Mouse (Mus musculus) adrenal gland, postnatal 36 days (tissue): ENCODE data around the gene Nsmf. TPM values are rescaled to one million over a fixed set of nuclear protein-coding genes. Genes with fewer than 3 reads are reported as not detected.

ENCODE experiments used
- DNase-seq, 2 experiments: peaks; one replicate each; pipeline ENCODE4 v3.0.0; 2021; ENCODE audit warnings: mixed read lengths in 1 of 2
- long read RNA-seq, 2 experiments: library from polyadenylated mRNA; stranded (forward); transcript quantifications; one replicate each; pipeline ENCODE4 v2.0.0; 2021; ENCODE audit warnings: borderline sequencing depth in 2 of 2
- total RNA-seq, 2 experiments: library from RNA; stranded (reverse); gene quantifications; 2 replicates each; pipeline ENCODE4 v1.2.3; 2021

Gene Nsmf
- total RNA-seq: 10 to 100 TPM; 32.8 to 56.4 TPM
- long read RNA-seq, experiment 1, transcript Nsmf-201 (15 exons, 2,922 nt): major isoform, 10 of 27 reads
- long read RNA-seq, experiment 1, partial matches to known transcripts: 7 of 27 reads
- long read RNA-seq, experiment 1, other reads (novel, unspliced or antisense): 8 of 27 reads
- long read RNA-seq, experiment 2, transcript Nsmf-201 (15 exons, 2,922 nt): major isoform, 6 of 16 reads
- long read RNA-seq, experiment 2, partial matches to known transcripts: 2 of 16 reads
- long read RNA-seq, experiment 2, other reads (novel, unspliced or antisense): 7 of 16 reads

DNA sequence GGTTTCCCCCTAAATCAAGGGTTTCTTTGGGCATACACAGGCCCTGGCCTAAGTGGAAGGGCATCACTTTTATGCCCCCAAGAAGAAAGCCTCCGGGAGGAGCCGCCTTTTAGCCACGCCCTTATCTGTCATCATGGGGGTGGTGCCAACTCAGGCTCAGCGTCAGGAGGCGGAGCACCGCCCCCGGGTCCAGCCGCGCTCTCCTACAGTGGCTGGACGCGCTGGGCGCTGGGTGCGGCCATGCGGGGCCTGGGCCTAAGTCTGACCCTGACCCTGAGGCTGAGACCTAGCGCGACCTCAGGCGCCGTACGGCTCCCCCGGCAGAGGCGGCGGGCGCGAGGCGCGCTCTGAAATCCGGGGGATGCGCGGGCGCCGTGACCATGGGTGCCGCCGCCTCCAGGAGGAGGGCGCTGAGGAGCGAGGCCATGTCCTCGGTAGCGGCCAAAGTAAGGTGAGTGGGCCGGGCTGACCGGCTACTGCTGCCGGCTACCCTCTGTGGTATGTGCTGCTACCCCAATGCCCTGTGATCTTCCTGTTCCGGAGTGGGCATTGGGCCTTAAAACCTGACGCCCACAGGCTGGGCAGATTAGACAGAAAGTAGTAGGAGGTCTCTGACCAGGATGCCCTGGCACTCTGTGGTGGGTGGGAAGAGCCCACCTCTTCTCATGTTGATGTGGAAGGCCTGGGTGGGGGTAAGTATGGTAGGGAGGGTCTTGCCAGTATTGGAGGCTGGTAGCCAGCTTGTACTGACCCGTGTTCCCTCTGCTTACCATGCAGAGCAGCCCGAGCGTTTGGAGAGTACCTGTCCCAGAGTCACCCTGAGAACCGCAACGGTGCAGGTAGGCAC is at the start of gene Nsmf:
TSS of gene Nsmf (plus strand) at position 135 of the 847 bp plus-strand sequence.
- DNase-seq: peak; percentile 91 to 94

DNA sequence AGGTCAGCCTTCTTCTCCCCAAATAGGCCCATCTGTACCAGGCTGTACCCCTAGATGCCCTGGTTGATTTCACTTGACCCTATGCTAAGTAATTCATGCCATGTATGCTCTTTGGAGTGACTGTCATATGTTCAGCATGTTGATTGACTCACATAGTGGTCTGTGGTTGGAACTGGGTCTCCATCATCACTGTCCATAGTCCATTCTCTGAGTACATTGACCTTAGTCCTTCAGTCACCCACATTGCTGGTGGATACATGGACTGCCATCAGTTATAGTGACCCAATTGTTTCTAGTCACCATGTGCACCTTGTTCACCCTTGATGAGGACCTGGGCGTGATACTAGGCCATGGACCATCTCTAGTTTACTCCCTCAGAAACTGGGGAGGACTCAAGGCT is 47.4 kb upstream of the Nsmf start:
- no peak for DNase-seq

DNA sequence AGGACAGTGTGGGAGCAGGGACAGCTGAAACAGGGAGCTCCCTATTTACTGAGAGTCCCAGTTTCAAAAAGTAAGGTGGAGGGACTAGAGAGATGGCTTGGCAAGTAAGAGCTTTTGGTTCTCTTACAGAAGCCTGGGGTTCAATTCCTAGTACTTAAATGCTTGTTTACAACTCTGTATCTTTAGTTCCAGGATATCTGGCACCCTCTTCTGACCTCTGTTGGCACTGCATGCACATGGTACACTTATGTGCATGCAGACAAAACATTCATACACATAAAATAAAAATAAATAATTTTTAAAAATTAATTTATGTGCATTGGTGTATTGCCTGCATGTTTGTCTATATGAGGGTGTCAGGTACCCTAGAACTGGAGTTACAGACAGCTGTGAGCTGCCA is 45.9 kb upstream of the Nsmf start:
- peak in 1 of 2 experiments; percentile 15 for DNase-seq

DNA sequence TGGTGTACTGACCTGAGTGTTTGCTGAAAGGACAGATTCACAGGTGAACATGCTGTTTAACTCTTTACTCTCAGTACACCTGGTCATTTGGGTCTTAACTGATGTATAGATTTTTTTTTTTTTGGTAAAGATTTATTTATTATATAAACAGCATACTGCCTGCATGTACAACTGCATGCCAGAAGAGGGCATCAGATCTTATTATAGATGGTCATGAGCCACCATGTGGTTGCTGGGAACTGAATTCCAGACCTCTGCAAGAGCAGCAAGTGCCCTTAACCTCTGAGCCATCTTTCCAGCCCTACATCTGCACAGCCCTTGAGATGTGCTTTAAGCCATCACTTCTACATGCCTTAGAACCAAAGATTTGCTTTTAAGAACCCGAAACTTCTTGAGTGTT is 31.5 kb upstream of the Nsmf start:
- no peak for DNase-seq

DNA sequence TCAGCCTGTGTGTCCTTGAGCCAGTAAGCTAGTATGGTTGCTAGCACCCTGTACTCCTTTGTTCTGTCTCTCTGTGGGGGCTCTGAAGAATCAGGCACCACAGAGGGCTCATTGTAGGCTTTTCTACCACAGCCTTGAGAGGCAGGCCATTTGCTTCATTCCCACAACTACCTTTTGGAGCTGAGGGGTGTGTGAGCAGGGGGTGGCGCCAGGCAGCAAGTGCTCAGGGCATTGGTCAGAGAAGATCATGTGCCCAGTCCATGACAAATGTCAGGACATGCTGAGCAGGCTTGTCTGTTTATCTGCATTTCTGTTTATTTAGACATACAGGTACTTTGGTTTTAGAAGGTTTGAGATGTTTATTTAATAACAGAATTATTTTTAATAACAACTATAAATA is 29.0 kb upstream of the Nsmf start:
- DNase-seq: no peak

DNA sequence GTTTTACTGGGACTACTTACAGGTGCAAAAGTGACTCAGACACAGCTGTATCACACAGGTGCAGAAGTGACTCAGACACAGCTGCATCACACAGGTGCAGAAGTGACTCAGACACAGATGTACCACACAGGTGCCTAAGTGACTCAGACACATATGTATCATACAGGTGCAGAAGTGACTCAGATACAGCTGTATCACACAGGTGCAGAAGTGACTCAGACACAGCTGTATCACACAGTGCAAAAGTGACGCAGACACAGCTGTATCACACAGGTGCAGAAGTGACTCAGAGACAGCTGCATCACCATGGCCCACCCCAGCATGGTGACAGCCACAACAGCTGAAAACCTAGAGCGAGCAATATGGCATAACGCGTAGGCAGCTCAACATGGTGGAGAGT is 19.2 kb upstream of the Nsmf start:
- no peak for DNase-seq

DNA sequence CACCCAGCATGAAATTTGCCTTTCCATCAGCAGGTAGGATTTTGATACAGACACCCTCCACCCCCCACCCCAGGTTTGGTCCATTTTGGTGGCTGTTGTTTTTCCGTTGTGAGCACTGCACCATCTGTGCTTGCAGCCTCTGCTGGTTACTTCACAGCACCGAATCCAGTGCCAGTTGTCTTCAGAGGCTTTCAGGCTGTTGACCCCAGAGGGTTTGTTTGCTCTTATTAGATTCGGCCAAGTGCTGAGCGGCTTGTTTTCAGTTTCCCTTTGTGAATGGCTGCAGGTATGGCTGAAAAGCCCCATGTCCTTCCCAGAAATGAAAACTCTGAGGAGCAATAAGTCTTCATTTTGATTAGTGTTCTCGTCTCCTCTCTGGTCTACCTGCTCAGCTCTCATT is 14.1 kb upstream of the Nsmf start:
- DNase-seq: no peak

DNA sequence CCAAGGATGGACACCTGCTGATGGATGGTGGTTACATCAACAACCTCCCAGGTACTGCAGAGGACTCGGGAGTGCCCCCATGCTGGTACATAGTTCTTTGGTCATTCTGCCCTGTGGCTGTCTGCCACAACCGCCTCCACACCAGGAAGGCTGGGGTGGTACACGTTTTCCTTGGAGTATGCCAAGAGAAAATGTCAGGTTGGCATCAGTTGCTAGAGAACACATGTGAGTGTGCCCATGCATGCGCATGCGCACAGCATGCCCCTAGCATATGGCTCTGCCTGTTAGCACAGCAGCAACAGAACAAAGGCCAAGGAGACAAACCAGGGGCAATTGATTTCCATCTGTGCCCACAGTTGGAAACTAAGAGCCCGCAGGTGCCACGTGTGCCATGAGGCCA is 3.2 kb upstream of the Nsmf start:
- no peak for DNase-seq

DNA sequence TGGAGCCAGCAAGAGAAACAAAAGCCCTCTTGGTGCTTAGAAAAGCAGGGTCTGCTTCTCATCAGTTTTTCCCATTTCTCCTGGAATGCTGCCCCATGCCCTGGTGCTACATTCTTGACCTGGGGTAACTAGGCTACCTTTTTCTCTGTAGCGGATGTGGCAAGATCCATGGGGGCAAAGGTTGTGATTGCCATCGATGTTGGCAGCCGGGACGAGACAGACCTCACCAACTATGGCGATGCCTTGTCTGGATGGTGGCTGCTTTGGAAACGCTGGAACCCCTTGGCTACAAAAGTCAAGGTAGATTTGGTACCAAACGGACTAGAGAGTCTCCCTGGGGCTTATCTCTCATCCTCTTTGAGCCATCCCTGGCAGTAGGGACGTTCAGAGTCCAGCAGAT is 2.7 kb upstream of the Nsmf start:
- no peak for DNase-seq

DNA sequence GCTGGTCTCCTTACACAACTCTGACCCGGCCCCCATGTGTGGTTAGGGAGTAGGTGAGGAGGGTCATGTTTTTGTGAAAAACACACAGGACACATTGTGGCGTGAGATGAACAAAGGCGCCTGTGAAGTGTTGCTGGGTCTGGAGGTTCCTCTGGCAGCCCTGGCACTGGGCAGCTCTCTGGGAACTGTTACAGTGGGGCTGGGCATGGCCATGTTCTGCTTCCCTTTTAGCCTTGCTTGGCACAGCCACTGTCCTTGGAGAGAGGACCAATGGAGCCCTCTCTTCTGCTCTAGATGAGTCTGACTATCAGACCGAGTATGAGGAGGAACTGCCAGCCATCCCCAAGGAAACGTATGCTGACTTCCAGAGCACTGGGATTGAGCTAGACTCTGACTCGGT is 1.1 kb upstream of the Nsmf start:
- no peak for DNase-seq

DNA sequence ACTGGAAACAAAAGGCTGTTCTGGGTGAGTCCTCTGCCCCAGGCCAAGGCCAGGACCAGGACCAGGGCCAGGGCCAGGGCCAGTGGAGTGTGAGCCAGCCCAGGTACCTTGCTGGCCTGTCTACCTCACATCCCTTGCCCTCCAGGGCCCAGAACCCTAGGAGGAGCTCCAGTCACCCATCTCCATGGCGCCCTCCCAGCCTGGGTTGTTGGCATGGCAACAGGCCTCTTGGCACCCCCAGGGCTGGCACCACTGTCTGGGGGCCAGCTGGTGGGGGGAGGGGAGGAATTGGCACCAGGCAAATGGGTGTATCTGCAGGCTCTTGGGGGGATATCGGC is 882 bp downstream of the Nsmf start:
- DNase-seq: peak; percentile 14 to 33

DNA sequence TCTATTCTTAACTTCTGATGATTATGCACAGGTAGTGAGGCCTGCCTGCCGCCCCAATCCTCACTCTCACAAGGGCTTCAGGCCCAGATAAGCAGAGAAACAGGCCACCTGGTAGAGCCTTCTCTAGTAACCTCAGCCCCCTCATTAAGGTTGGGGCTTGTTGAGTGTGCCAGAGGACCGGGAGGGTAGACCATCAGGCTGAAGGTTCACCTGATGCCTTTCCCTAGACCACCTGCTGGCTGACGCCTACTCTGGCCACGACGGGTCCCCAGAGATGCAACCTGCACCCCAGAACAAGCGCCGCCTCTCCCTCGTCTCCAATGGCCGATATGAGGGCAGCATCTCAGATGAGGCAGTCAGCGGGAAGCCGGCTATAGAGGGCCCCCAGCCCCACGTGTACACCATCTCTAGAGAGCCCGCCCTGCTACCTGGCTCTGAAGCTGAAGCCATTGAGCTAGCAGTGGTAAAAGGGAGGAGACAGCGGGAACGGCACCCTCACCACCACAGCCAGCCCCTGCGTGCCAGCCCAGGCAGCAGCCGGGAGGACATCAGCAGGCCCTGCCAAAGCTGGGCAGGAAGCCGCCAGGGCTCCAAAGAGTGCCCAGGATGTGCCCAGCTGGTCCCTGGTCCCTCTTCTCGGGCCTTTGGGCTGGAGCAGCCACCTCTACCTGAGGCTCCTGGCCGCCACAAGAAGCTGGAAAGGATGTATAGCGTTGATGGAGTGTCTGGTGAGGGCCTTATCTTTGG is 1.4 kb downstream of the Nsmf start:
- DNase-seq: no peak

DNA sequence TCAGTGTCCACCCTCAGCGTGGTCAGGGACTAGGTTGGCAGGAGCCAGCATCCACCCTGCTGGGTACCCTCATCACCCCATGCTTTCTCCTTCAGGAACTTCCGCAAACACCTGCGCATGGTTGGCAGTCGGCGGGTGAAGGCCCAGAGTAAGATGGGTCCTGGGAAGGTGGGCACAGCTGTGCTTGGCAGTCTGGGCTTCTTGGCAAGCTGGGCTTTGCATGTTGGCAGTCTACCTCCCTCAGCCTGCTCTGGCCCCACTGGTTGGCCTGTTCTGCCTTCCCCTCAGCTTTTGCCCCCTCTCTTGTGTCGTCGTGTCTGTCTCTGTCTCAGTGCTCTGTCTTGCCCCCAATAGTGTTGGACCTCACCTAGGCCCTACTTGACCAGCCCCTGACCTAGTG is 4.8 kb downstream of the Nsmf start:
- no peak for DNase-seq

DNA sequence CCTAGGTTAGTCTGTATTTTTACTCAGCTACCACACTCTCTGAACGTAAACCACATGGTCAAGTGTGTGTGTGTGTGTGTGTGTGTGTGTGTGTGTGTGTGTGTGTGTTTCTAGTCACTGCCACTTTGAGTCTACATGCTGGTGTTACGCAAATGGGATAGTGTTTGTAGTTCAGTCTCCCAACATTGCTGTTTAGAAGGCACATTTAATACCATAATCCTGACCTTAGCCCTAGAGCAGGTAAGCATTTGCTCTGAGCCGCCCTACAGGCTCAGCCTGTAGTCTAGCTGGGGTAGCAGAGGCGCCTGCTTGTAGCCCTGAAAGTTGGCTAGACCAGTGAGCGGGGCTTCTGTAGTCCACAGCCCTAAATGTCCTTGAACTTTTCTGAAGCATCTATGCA is 9.4 kb downstream of the Nsmf start:
- DNase-seq: no peak

DNA sequence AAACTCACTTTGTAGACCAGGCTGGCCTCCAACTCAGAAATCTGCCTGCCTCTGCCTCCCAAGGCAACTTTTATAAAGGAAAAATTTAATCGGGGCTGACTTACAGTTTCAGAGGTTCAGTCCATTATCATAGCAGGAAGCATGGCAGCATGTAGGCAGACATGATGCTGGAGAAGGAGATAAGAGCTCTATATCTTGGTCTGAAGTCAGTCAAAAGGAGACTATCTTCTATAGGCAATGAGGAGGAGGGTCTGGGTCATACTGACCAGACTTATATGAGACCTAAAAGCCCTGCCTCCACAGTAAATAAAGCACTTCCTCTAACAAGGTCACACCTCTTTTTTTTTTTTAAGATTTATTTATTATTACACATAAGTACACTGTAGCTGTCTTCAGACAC is 10.1 kb downstream of the Nsmf start:
- DNase-seq: no peak

DNA sequence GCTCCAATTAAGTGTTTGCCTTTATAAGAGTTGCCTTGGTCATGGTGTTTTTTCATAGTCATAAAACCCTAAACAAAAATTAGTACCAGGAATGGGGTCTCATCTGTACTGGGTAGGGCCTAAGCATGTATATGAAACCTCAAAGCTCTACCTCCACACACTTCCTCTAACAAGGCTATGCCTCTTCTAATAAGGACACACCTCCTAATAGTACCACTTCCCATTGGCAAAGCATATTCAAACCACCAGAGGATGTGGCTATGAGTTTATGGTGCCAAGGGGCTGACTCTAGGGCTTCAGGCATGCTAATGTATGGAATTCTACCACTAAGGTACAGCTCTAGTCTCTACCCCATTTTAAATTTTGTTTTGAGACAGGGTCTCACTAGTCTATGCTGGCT is 11.4 kb downstream of the Nsmf start:
- no peak for DNase-seq

DNA sequence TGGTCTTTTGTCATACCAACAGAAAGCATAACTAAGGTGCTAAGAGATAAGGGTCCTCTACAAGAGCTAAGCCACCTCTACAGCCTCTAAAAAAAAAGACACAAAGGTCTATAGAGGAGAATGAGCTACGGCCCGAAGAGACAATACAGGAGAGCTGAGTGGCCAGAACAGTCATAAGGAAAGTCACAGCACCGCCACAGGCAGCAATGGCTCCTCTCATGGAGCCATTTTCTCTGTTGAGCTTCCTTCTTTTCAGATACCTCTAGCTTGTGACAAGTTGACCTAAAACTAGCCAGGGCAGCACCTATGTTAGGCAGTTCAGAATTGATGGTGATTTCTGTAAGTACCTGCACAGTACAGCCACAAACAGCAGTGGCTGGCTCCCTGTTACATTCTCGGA is 12.4 kb downstream of the Nsmf start:
- no peak for DNase-seq

DNA sequence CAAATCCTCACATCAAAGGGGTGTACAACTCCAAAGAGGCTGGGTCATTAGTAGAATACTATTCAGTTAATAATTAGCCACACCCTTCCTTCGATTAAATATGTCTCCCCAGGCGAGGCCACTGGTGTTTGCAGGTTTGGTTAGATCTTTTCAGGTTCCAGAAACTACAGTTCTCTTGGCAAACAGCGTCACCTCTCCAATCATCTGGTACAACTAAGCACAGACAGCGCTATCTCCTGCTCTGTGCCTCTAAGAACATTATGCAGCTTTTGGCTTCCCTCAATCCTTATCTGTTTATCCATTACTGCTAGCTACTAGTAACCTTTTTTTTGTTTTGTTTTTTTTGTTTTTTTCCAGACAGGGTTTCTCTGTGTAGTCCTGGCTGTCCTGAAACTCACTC is 15.4 kb downstream of the Nsmf start:
- DNase-seq: no peak

DNA sequence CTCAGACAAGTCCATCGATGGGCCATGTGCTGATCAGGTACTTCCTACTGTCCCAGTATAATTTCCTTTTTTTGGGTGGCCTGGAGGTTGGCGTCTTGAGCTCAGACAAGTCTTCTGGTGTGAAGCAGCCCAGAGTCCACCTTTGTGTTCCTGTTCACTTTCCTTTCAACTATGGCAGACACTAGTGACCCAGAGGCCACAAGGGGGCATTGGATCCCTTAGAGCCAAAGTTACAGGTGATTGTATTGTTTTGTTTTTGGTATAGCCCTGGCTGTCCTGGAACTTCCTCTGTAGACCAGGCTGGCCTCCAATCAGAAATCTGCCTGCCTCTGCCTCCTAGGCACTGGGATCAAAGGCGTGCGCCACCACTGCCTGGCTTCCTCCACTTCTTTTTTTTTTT is 18.2 kb downstream of the Nsmf start:
- DNase-seq: no peak

DNA sequence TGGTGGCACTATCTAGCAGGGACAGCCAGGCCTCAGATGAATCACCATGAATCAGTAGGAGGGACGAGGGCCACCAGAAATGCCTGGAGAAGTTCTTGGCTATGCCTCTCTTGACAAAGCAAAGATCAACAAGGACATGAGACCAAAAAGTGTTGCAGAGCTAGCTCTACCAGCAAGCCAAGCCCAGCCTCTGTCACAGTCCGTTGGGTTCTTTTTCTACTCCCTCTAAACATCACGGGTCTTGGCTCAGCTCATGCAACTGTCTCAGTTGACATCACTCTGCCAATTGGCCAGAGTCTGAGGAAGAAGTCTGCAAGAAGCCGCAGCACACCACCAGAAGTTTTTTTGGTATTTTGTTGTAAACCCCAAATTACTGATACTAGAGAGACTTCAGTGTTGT is 21.4 kb downstream of the Nsmf start:
- DNase-seq: peak; percentile 28 to 33

DNA sequence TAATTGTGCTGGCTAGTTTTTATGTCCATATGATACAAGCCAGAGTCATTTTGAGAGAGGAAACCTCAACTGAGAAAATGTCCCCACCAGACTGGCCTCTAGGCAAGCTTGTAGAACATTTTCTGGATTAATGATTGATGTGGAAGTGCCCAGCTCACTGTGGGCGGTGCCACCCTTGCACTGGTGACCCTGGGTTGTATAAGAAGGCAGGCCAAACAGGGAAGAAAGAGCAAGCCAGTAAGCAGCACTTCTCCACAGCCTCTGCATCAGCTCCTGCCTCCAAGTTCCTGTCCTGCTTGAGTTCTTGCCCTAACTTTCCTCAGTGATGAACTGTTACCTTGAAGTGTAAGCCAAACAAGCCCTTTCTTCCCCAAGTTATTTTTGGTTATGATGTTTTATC is 24.8 kb downstream of the Nsmf start:
- no peak for DNase-seq

DNA sequence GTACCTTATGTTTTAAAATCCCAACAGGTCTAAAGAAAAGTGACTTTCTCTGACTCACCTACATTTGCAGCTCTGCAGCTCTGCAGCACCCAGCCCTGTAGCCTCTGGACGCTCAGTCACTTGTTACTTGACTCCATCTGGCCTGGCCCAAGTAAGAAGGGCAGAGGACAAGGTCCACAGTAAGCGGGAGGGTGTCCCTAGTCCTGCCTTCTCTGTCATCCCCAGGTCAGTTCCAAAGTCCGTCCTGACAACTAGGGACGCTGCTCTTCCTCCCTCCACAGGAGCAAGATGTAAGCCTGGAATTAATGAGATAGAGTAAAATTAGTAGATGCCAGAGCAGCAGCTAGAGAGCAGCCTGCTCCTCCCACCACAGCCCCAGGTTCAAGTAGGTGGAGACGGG is 25.9 kb downstream of the Nsmf start, which contains the start of gene Entpd8:
TSS of gene Entpd8 (plus strand) at position 229 of the 400 bp plus-strand sequence.
- DNase-seq: no peak

DNA sequence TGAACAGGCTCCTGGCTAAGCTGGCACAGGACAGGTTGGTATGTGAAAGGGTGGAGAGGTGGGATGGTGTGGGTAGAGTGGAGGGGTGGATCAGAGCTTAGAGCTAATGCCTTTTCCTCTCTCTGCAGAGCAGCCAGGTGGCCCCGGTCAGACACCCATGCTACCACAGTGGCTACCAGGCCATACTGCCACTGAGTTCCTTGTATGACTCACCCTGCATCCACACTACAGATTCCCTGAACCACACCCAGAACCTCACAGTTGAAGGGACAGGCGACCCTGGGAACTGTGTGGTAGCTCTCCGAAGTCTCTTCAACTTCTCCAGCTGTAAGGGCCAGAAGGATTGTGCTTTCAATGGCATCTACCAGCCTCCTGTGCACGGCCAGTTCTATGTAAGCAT is 29.5 kb downstream of the Nsmf start:
- no peak for DNase-seq
